Mouse (Mus musculus): Measurements from ENCODE around the gene Lrig1.

GRCm38 (mm10) chr6:94669370-94669769, 30.6 kb downstream of the Lrig1 start:
- TF ChIP-seq POLR2A (IDR thresholded peaks at IDR 0.05; ENCODE audit: low read depth, low read length): no peak
- TF ChIP-seq CTCF (IDR thresholded peaks at IDR 0.05; ENCODE audit: borderline replicate concordance, insufficient read depth, low read length): no peak
